Comparison of ENCODE assay signal across 23 mouse cellular contexts in the genomic region with DNA sequence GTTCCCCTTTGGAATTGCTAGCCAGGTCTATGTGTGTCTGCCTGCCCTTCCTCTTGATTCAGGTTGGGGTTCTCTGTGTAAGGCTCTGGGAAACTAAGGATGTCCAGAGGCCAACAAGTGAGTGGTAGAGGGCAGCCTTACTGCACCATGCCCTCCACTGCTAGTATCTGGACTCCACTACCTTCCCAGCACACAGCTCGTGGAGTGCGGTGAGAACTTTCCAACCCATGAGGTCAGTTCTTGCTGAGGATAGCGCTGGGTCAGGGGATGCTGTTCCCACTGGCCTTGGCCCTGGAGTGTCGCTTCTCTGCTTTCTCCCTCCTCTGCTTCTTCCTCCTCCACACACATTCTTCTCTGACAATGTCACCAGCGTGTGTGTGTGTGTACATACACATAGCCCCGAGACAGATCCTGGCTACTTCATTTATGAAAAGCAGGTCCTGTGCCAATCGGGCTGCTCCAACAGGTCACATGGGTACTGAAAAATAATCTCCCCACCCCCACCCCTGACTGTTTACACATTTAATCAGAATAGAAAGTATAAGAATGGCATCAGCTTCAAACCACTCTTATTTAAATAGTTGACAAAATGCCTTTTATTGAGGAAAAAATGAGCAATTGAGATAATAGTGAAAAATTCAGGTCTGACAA. TPM values are rescaled to one million over a fixed set of nuclear protein-coding genes. Genes with fewer than 3 reads are reported as not detected.
A peak's percentile ranks its signal among the peaks of the same experiment; 100 is the strongest.
DNase-seq lines count a peak whose midpoint lies in the region; ATAC-seq and TF ChIP-seq lines count a peak whose summit lies in the region.
"Had no signal": no experiment of that assay in that cellular context is flagged by ENCODE, and none has a peak within 500 bp of the region (broad histone marks: within the 10 kb centered on the region; RNA-seq: fewer than 3 reads in every experiment).

No protein-coding gene starts in this region.

- H3K4me2 ChIP-seq in hindbrain, embryonic 15.5 days, result no peak overlapping the region
- no peak overlapping the region for H3K4me2 ChIP-seq in hindbrain, embryonic 14.5 days (replicated peaks)
- H3K4me2 ChIP-seq in midbrain, embryonic 15.5 days, result no peak overlapping the region
- peak overlapping the region; percentile 56 for H3K4me2 ChIP-seq in myocyte (ENCODE audit: low read depth)
- no peak overlapping the region for H3K4me2 ChIP-seq in intestine, postnatal 0 days (replicated peaks; ENCODE audit: low read depth)
- H3K4me2 ChIP-seq: forebrain, embryonic 13.5 days; liver, embryonic 15.5 days had no signal

- no peak for DNase-seq in hindbrain, embryonic 14.5 days (ENCODE audit: low spot score)
- no peak for DNase-seq in midbrain, embryonic 10.5 days (ENCODE audit: low spot score)
- peak; percentile 55 for DNase-seq in NIH3T3 (ENCODE audit: low read depth)
- DNase-seq: cerebellum, adult 8-10 months; gastrocnemius, postnatal 10 days; kidney, adult 9 months; kidney, postnatal 4 days; layer of hippocampus, adult 9-11 months; thymus, postnatal 4 days had no signal

- TF ChIP-seq CTCF in intestine, postnatal 0 days (IDR thresholded peaks at IDR 0.05; ENCODE audit: low read depth), result no peak

- 70% methylated on average over 7 of the region's 7 CpGs for WGBS in hindbrain, embryonic 15.5 days
- WGBS in hindbrain, embryonic 14.5 days, result 60% methylated on average over 7 of the region's 7 CpGs
- 77% methylated on average over 7 of the region's 7 CpGs for WGBS in midbrain, embryonic 10.5 days
- 65% methylated on average over 7 of the region's 7 CpGs for WGBS in midbrain, embryonic 15.5 days
- WGBS in intestine, postnatal 0 days, result 67% methylated on average over 7 of the region's 7 CpGs

- no peaks in the 10 kb centered on the region for H3K9me3 ChIP-seq in hindbrain, embryonic 15.5 days
- no peaks in the 10 kb centered on the region for H3K9me3 ChIP-seq in hindbrain, embryonic 14.5 days (ENCODE audit: control insufficient read depth, low read length)
- no peaks in the 10 kb centered on the region for H3K9me3 ChIP-seq in midbrain, embryonic 10.5 days (replicated peaks)
- H3K9me3 ChIP-seq in midbrain, embryonic 15.5 days, result no peaks in the 10 kb centered on the region
- no peaks in the 10 kb centered on the region for H3K9me3 ChIP-seq in intestine, postnatal 0 days (ENCODE audit: control insufficient read depth)
- H3K9me3 ChIP-seq: forebrain, embryonic 13.5 days; hindbrain, embryonic 10.5 days; liver, embryonic 15.5 days; megakaryocyte, embryonic 14.5 days had no signal

- no peaks in the 10 kb centered on the region for H3K27me3 ChIP-seq in hindbrain, embryonic 15.5 days
- H3K27me3 ChIP-seq in hindbrain, embryonic 14.5 days (ENCODE audit: control insufficient read depth, insufficient read depth, low read length), result no peaks in the 10 kb centered on the region
- no peaks in the 10 kb centered on the region for H3K27me3 ChIP-seq in midbrain, embryonic 10.5 days (ENCODE audit: low read depth, poor library complexity, severe bottlenecking)
- H3K27me3 ChIP-seq in midbrain, embryonic 15.5 days (replicated peaks), result no peaks in the 10 kb centered on the region
- H3K27me3 ChIP-seq in myocyte (ENCODE audit: control insufficient read depth, insufficient read depth, insufficient read length), result no peaks in the 10 kb centered on the region
- no peaks in the 10 kb centered on the region for H3K27me3 ChIP-seq in intestine, postnatal 0 days (replicated peaks; ENCODE audit: control insufficient read depth, insufficient read depth, low read length)
- H3K27me3 ChIP-seq: liver, embryonic 15.5 days had no signal

- no peaks in the 10 kb centered on the region for H3K4me1 ChIP-seq in hindbrain, embryonic 15.5 days (replicated peaks)
- no peaks in the 10 kb centered on the region for H3K4me1 ChIP-seq in hindbrain, embryonic 14.5 days (replicated peaks; ENCODE audit: control insufficient read depth, insufficient read depth, low read length)
- H3K4me1 ChIP-seq in midbrain, embryonic 10.5 days, result peaks cover 16% of the 10 kb centered on the region
- H3K4me1 ChIP-seq in midbrain, embryonic 15.5 days, result no peaks in the 10 kb centered on the region
- no peaks in the 10 kb centered on the region for H3K4me1 ChIP-seq in intestine, postnatal 0 days (replicated peaks; ENCODE audit: control insufficient read depth, insufficient read depth, low read length)
- H3K4me1 ChIP-seq: forebrain, embryonic 13.5 days had no signal

- no peak overlapping the region for H3K27ac ChIP-seq in hindbrain, embryonic 15.5 days (replicated peaks)
- H3K27ac ChIP-seq in hindbrain, embryonic 14.5 days, result no peak overlapping the region
- H3K27ac ChIP-seq in midbrain, embryonic 10.5 days (replicated peaks), result 0 out of 2 replicates have a peak overlapping the region, but pooled peaks have one; percentile 28
- H3K27ac ChIP-seq in midbrain, embryonic 15.5 days, result no peak overlapping the region
- H3K27ac ChIP-seq in intestine, postnatal 0 days (ENCODE audit: low read depth, low read length), result no peak overlapping the region
- H3K27ac ChIP-seq: forebrain, embryonic 13.5 days; heart, adult 2 months; hindbrain, embryonic 10.5 days; left cerebral cortex, adult 2 months had no signal

- no peak overlapping the region for H3K4me3 ChIP-seq in hindbrain, embryonic 15.5 days
- H3K4me3 ChIP-seq in hindbrain, embryonic 14.5 days (replicated peaks; ENCODE audit: low read length), result no peak overlapping the region
- H3K4me3 ChIP-seq in midbrain, embryonic 10.5 days, result no peak overlapping the region
- H3K4me3 ChIP-seq in midbrain, embryonic 15.5 days, result no peak overlapping the region
- no peak overlapping the region for H3K4me3 ChIP-seq in myocyte
- H3K4me3 ChIP-seq in intestine, postnatal 0 days (ENCODE audit: low read depth, low read length), result no peak overlapping the region
- H3K4me3 ChIP-seq: forebrain, embryonic 13.5 days; heart, adult 2 months; hindbrain, embryonic 10.5 days; left cerebral cortex, adult 2 months; liver, embryonic 15.5 days; megakaryocyte, embryonic 14.5 days had no signal

- H3K36me3 ChIP-seq in hindbrain, embryonic 15.5 days, result no peaks in the 10 kb centered on the region
- no peaks in the 10 kb centered on the region for H3K36me3 ChIP-seq in hindbrain, embryonic 14.5 days (replicated peaks; ENCODE audit: control insufficient read depth, insufficient read depth)
- no peaks in the 10 kb centered on the region for H3K36me3 ChIP-seq in midbrain, embryonic 10.5 days
- no peaks in the 10 kb centered on the region for H3K36me3 ChIP-seq in midbrain, embryonic 15.5 days (replicated peaks)
- no peaks in the 10 kb centered on the region for H3K36me3 ChIP-seq in myocyte (ENCODE audit: control insufficient read depth, insufficient read depth)
- no peaks in the 10 kb centered on the region for H3K36me3 ChIP-seq in intestine, postnatal 0 days (ENCODE audit: control insufficient read depth, insufficient read depth)
- H3K36me3 ChIP-seq: hindbrain, embryonic 10.5 days; liver, embryonic 15.5 days had no signal

- TF ChIP-seq POLR2A in myocyte (IDR thresholded peaks at IDR 0.05; ENCODE audit: insufficient read length, low read depth), result no peak

- no peak overlapping the region for H3ac ChIP-seq in myocyte (ENCODE audit: control insufficient read depth, insufficient read length)

- H3K79me2 ChIP-seq in myocyte (ENCODE audit: control insufficient read depth, insufficient read depth), result no peaks in the 10 kb centered on the region

- ATAC-seq in hindbrain, embryonic 15.5 days (ENCODE audit: low FRiP score, low read depth), result 0 out of 2 replicates have a peak, but pooled peaks have one; percentile 3
- ATAC-seq in hindbrain, embryonic 14.5 days (ENCODE audit: low FRiP score), result no peak
- no peak for ATAC-seq in midbrain, embryonic 15.5 days (replicated peaks)
- ATAC-seq in intestine, postnatal 0 days, result no peak
- ATAC-seq: forebrain, embryonic 13.5 days; midbrain, embryonic 16.5 days had no signal

- H3K9ac ChIP-seq in hindbrain, embryonic 15.5 days, result no peak overlapping the region
- H3K9ac ChIP-seq in hindbrain, embryonic 14.5 days, result no peak overlapping the region
- H3K9ac ChIP-seq in midbrain, embryonic 15.5 days, result no peak overlapping the region
- H3K9ac ChIP-seq in intestine, postnatal 0 days (ENCODE audit: low read depth, low read length), result no peak overlapping the region
- H3K9ac ChIP-seq: forebrain, embryonic 13.5 days; liver, embryonic 15.5 days had no signal

RNA-seq across cellular contexts. Expression of gene Ahsg, which starts 11.0 kb away (rescaled TPM):
- 0.12 and 0.36 TPM in 2 replicates for polyA plus RNA-seq in hindbrain, embryonic 15.5 days (2015; fragmentation: Nextera tagmentation; extraction: Ambion mirVana)
- polyA plus RNA-seq in hindbrain, embryonic 14.5 days (2014; fragmentation: Nextera tagmentation; extraction: Ambion mirVana), result not detected in 2 replicates
- not detected in 2 replicates for polyA plus RNA-seq in midbrain, embryonic 10.5 days (2016; fragmentation: Nextera tagmentation; extraction: Ambion mirVana)
- polyA plus RNA-seq in midbrain, embryonic 15.5 days (2015; fragmentation: Nextera tagmentation; extraction: Ambion mirVana), result 2.7 TPM in 1 of 2 replicates, not detected in the other
- not detected for polyA plus RNA-seq in myocyte (2012; fragmentation: generic; extraction: Trizol)
- polyA plus RNA-seq in intestine, postnatal 0 days (2015; fragmentation: Nextera tagmentation; extraction: Ambion mirVana), result 0.55 and 1.6 TPM in 2 replicates
- polyA plus RNA-seq: forebrain, embryonic 13.5 days; midbrain, embryonic 16.5 days; small intestine, adult 2 months had no signal

RNA-seq across cellular contexts. Expression of gene Dnajb11, which starts 22.4 kb away (rescaled TPM):
- 100 and 103 TPM in 2 replicates for polyA plus RNA-seq in hindbrain, embryonic 15.5 days (2015; fragmentation: Nextera tagmentation; extraction: Ambion mirVana)
- polyA plus RNA-seq in hindbrain, embryonic 14.5 days (2014; fragmentation: Nextera tagmentation; extraction: Ambion mirVana), result 96.5 and 109 TPM in 2 replicates
- polyA plus RNA-seq in midbrain, embryonic 10.5 days (2016; fragmentation: Nextera tagmentation; extraction: Ambion mirVana), result 86.7 and 100 TPM in 2 replicates
- 93.9 and 96.9 TPM in 2 replicates for polyA plus RNA-seq in midbrain, embryonic 15.5 days (2015; fragmentation: Nextera tagmentation; extraction: Ambion mirVana)
- polyA plus RNA-seq in myocyte (2012; fragmentation: generic; extraction: Trizol), result 77.1 TPM
- polyA plus RNA-seq in intestine, postnatal 0 days (2015; fragmentation: Nextera tagmentation; extraction: Ambion mirVana), result 119 and 122 TPM in 2 replicates

RNA-seq across cellular contexts. Expression of gene Tbccd1, which starts 22.6 kb away (rescaled TPM):
- polyA plus RNA-seq in hindbrain, embryonic 15.5 days (2015; fragmentation: Nextera tagmentation; extraction: Ambion mirVana), result 19.6 and 24.8 TPM in 2 replicates
- polyA plus RNA-seq in hindbrain, embryonic 14.5 days (2014; fragmentation: Nextera tagmentation; extraction: Ambion mirVana), result 21.4 and 27.9 TPM in 2 replicates
- 34.8 and 39.1 TPM in 2 replicates for polyA plus RNA-seq in midbrain, embryonic 10.5 days (2016; fragmentation: Nextera tagmentation; extraction: Ambion mirVana)
- 19.9 and 22.8 TPM in 2 replicates for polyA plus RNA-seq in midbrain, embryonic 15.5 days (2015; fragmentation: Nextera tagmentation; extraction: Ambion mirVana)
- 9.3 TPM for polyA plus RNA-seq in myocyte (2012; fragmentation: generic; extraction: Trizol)
- polyA plus RNA-seq in intestine, postnatal 0 days (2015; fragmentation: Nextera tagmentation; extraction: Ambion mirVana), result 14.0 and 14.7 TPM in 2 replicates

RNA-seq across cellular contexts. Expression of gene Fetub, which starts 38.1 kb away (rescaled TPM):
- polyA plus RNA-seq in hindbrain, embryonic 15.5 days (2015; fragmentation: Nextera tagmentation; extraction: Ambion mirVana), result not detected in 2 replicates
- polyA plus RNA-seq in hindbrain, embryonic 14.5 days (2014; fragmentation: Nextera tagmentation; extraction: Ambion mirVana), result not detected in 2 replicates
- polyA plus RNA-seq in midbrain, embryonic 10.5 days (2016; fragmentation: Nextera tagmentation; extraction: Ambion mirVana), result not detected in 2 replicates
- not detected in 2 replicates for polyA plus RNA-seq in midbrain, embryonic 15.5 days (2015; fragmentation: Nextera tagmentation; extraction: Ambion mirVana)
- 1.7 TPM for polyA plus RNA-seq in myocyte (2012; fragmentation: generic; extraction: Trizol)
- polyA plus RNA-seq in intestine, postnatal 0 days (2015; fragmentation: Nextera tagmentation; extraction: Ambion mirVana), result not detected in 2 replicates
- polyA plus RNA-seq: forebrain, embryonic 13.5 days; heart, embryonic 14.5 days; hindbrain, embryonic 10.5 days; intestine, embryonic 14.5 days; midbrain, embryonic 16.5 days; small intestine, adult 2 months had no signal
